Mouse (Mus musculus) brain, adult 10 weeks (tissue): Measurements from ENCODE around the gene Tpt1. TPM values are rescaled to one million over a fixed set of nuclear protein-coding genes. Genes with fewer than 3 reads are reported as not detected.

Experiments used
- polyA plus RNA-seq: library from polyadenylated mRNA; stranded (reverse); fragments of 350-450 nt; fragmentation: Illumina TruSeq; extraction: RNeasy Lipid Tissue Mini Kit (QIAGEN cat#74804); gene quantifications from one replicate; pipeline ENCODE4 v1.2.3, GENCODE M21; 2015; ENCODE audit warnings: low read depth, low replicate concordance

Gene Tpt1
- polyA plus RNA-seq, result 1,916 TPM

DNA sequence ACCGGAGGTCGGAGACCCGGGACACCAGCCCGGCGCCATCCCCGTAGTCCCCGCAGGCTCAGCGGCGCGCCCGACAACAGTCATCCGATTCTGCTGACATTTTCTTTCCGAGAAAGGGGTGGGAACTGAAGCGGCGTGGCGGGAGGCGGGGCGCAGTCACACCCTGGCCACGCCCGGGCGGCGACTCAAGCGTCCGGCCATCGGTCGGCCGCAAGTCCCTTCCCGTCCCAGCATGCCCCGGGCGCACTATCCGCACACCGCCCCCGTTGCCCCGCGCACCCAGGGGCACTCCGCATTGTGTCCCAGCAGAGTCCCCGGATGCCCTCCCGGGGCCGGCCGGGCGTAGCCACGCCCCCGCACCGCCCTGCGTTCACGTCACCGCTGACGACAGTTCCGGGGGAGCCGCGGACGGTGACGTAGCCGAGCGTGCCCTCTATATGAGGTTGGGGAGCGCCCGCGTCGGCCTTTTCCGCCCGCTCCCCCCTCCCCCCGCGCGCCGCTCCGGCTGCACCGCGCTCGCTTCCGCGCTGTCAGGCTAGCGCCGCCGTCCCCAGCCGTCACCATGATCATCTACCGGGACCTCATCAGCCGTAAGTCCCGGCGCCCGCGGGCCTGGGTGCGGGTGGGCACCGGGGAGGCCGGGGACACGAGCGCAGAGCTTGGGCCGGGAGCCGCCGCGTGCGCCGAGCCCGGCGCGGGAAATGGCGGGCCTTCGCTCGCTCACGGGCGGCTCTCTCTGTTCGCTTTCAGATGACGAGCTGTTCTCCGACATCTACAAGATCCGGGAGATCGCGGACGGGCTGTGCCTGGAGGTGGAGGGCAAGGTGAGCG is at the start of gene Tpt1:
Gene Tpt1, plus strand, starts transcription at position 227 of the 831 bp plus-strand sequence.

Other genes with a start within 250 kb of the Tpt1 start
- not detected for gene Erich6b, start 202.8 kb upstream of the Tpt1 start, polyA plus RNA-seq
- 20.5 TPM for gene Cog3, start 90.6 kb upstream of the Tpt1 start, polyA plus RNA-seq
- gene Slc25a30, start 58.1 kb upstream of the Tpt1 start, polyA plus RNA-seq, result 9.0 TPM
- gene Kctd4, start 109.9 kb downstream of the Tpt1 start, polyA plus RNA-seq, result 23.2 TPM
- gene Gtf2f2, start 165.8 kb downstream of the Tpt1 start, polyA plus RNA-seq, result 21.1 TPM